Mouse (Mus musculus) urinary bladder, adult 18-20 months (tissue): Measurements from ENCODE around the gene Ptpn20.

ENCODE experiments used
- DNase-seq, 2 experiments: peaks; one replicate each; pipeline ENCODE4 v3.0.0; 2022; ENCODE audit warnings: low spot score in 2 of 2, mixed read lengths in 2 of 2

Ptpn20 gene

GRCm38 (mm10) chr14:33673350-33674087, 84.5 kb downstream of the Ptpn20 start:
- DNase-seq = peak in 1 of 2 experiments; percentile 26

GRCm38 (mm10) chr14:33677996-33678395, 89.0 kb downstream of the Ptpn20 start:
- no peak for DNase-seq

GRCm38 (mm10) chr14:33678740-33679139, 89.7 kb downstream of the Ptpn20 start:
- DNase-seq = no peak

- DNase-seq = no peak
Observed at GRCm38 (mm10) chr14:33680621-33681020, 91.6 kb downstream of the Ptpn20 start.

GRCm38 (mm10) chr14:33682768-33683167, 93.8 kb downstream of the Ptpn20 start:
- DNase-seq = no peak

- DNase-seq = no peak
Observed at GRCm38 (mm10) chr14:33683701-33684100, 94.7 kb downstream of the Ptpn20 start.

GRCm38 (mm10) chr14:33687444-33688028, 98.5 kb downstream of the Ptpn20 start:
- no peak for DNase-seq

GRCm38 (mm10) chr14:33689044-33689443, 100.0 kb downstream of the Ptpn20 start:
- no peak for DNase-seq
